Mouse (Mus musculus) midbrain, embryonic 16.5 days (tissue): ENCODE results near the gene Siglec1. TPM values are rescaled to one million over a fixed set of nuclear protein-coding genes. Genes with fewer than 3 reads are reported as not detected.

Source experiments
- ATAC-seq: fragments of 200-750 bp; cut with Nextera tagmentation; 2 replicates; pipeline ENCODE4 v1.8.0; 2017; ENCODE audit warnings: moderate TSS enrichment
- H3K27ac ChIP-seq: fragments of 300-500 bp; sonication (generic); 2 replicates; pipeline ENCODE4 v1.5.1; 2014; ENCODE audit warnings: mild to moderate bottlenecking, low read length, mixed read lengths
- H3K27me3 ChIP-seq: fragments of 300-500 bp; sonication (generic); 2 replicates; pipeline ENCODE4 v1.6.1; 2014; ENCODE audit warnings: low read depth, low read length, mixed read lengths; ENCODE audit not compliant: control insufficient read depth, insufficient read depth
- H3K36me3 ChIP-seq: fragments of 300-500 bp; sonication (generic); 2 replicates; pipeline ENCODE4 v1.6.1; 2014; ENCODE audit warnings: mild to moderate bottlenecking, low read length, moderate library complexity, mixed read lengths; ENCODE audit not compliant: control insufficient read depth, insufficient read depth
- H3K4me1 ChIP-seq: fragments of 300-500 bp; sonication (generic); 2 replicates; pipeline ENCODE4 v1.6.1; 2014; ENCODE audit warnings: mild to moderate bottlenecking, low read length, mixed read lengths; ENCODE audit not compliant: control insufficient read depth, insufficient read depth
- H3K4me2 ChIP-seq: fragments of 300-500 bp; sonication (generic); 2 replicates; pipeline ENCODE4 v1.6.1; 2014; ENCODE audit warnings: mild to moderate bottlenecking, low read length, mixed read lengths
- H3K4me3 ChIP-seq: fragments of 300-500 bp; sonication (generic); 2 replicates; pipeline ENCODE4 v1.5.1; 2014; ENCODE audit warnings: low read depth, mild to moderate bottlenecking, low read length, moderate library complexity, mixed read lengths
- H3K9ac ChIP-seq: fragments of 300-500 bp; sonication (generic); 2 replicates; pipeline ENCODE4 v1.6.1; 2014; ENCODE audit warnings: low read depth, low read length, mixed read lengths
- H3K9me3 ChIP-seq: fragments of 300-500 bp; sonication (generic); replicated peaks from 2 replicates; pipeline ENCODE4 v1.6.1; 2014; ENCODE audit warnings: mild to moderate bottlenecking, low read length, mixed read lengths; ENCODE audit not compliant: control insufficient read depth, poor library complexity, severe bottlenecking
- WGBS: fragments of 180-500 bp; shearing (Covaris S2); extraction: QIAGEN DNeasy Blood & Tissue Kit; methylation state at CpG from one replicate; pipeline ENCODE4 v1.1.7; 2014; 5-methylcytosine and 5-hydroxymethylcytosine counted together
- polyA plus RNA-seq: library from polyadenylated mRNA; unstranded; fragments of >200 nt; fragmentation: Nextera tagmentation; extraction: Ambion mirVana; gene quantifications from 2 replicates; pipeline ENCODE4 v1.2.1, GENCODE M21; 2015

Gene Siglec1
- polyA plus RNA-seq, 1 experiment from 2014 or later, result 0.18 TPM

- peaks cover 28% of the 10 kb centered on the region for H3K27me3 ChIP-seq
- WGBS, result 50% methylated on average over 9 of the region's 9 CpGs
- H3K9me3 ChIP-seq, result no peaks in the 10 kb centered on the region
Measured at GRCm38 (mm10) chr2:131059781-131060540, 26.6 kb downstream of the Siglec1 start.

GRCm38 (mm10) chr2:131059377-131059776 is 27.2 kb downstream of the Siglec1 start:
- Histone ChIP-seq H3K36me3 (no peaks in the 10 kb centered on the region), H3K4me3 (no peak overlapping the region), H3K9ac (no peak overlapping the region), H3K4me2 (no peak overlapping the region), H3K27me3 (peaks cover 30% of the 10 kb centered on the region), H3K9me3 (no peaks in the 10 kb centered on the region), H3K27ac (no peak overlapping the region), H3K4me1 (peaks cover 11% of the 10 kb centered on the region)
- no peak for ATAC-seq
- 41% methylated on average over 1 of the region's 1 CpGs for WGBS

More at GRCm38 (mm10) chr2:131059781-131060540, 26.6 kb downstream of the Siglec1 start:
- Histone ChIP-seq H3K4me1 (peaks cover 5% of the 10 kb centered on the region), H3K27ac (no peak overlapping the region), H3K4me2 (no peak overlapping the region), H3K4me3 (no peak overlapping the region), H3K36me3 (no peaks in the 10 kb centered on the region), H3K9ac (no peak overlapping the region)
- ATAC-seq, result no peak

GRCm38 (mm10) chr2:131058672-131059071 is 27.9 kb downstream of the Siglec1 start:
- 94% methylated on average over 8 of the region's 8 CpGs for WGBS
- no peaks in the 10 kb centered on the region for H3K36me3 ChIP-seq
- H3K4me1 ChIP-seq, result peaks cover 17% of the 10 kb centered on the region
- no peak overlapping the region for H3K4me3 ChIP-seq
- no peaks in the 10 kb centered on the region for H3K9me3 ChIP-seq
- H3K27ac ChIP-seq, result no peak overlapping the region
- H3K27me3 ChIP-seq, result peaks cover 35% of the 10 kb centered on the region
- ATAC-seq, result no peak
- no peak overlapping the region for H3K4me2 ChIP-seq
- no peak overlapping the region for H3K9ac ChIP-seq

GRCm38 (mm10) chr2:131056191-131056590 is 30.4 kb downstream of the Siglec1 start:
- H3K27ac ChIP-seq, result no peak overlapping the region

GRCm38 (mm10) chr2:131055631-131056030 is 30.9 kb downstream of the Siglec1 start:
- Histone ChIP-seq H3K4me1 (peaks cover 16% of the 10 kb centered on the region), H3K4me3 (no peak overlapping the region), H3K9ac (no peak overlapping the region), H3K27me3 (peaks cover 40% of the 10 kb centered on the region), H3K4me2 (peak overlapping the region; percentile 14; the same call in 1 of the 2 replicates), H3K27ac (no peak overlapping the region), H3K36me3 (no peaks in the 10 kb centered on the region), H3K9me3 (no peaks in the 10 kb centered on the region)
- ATAC-seq, result no peak
- 4% methylated on average over 10 of the region's 10 CpGs for WGBS

More at GRCm38 (mm10) chr2:131056191-131056590, 30.4 kb downstream of the Siglec1 start:
- Histone ChIP-seq H3K9ac (no peak overlapping the region), H3K4me1 (peaks cover 16% of the 10 kb centered on the region), H3K9me3 (no peaks in the 10 kb centered on the region), H3K4me2 (peak overlapping the region; percentile 14; the same call in 1 of the 2 replicates), H3K27me3 (peaks cover 40% of the 10 kb centered on the region), H3K4me3 (no peak overlapping the region), H3K36me3 (no peaks in the 10 kb centered on the region)
- peak; percentile 18; the same call in 1 of the 2 replicates for ATAC-seq
- 6% methylated on average over 10 of the region's 10 CpGs for WGBS

- Histone ChIP-seq H3K4me3 (peak overlapping the region; percentile 38), H3K9me3 (no peaks in the 10 kb centered on the region), H3K27ac (no peak overlapping the region), H3K4me2 (peak overlapping the region; percentile 66), H3K27me3 (peaks cover 40% of the 10 kb centered on the region), H3K9ac (peak overlapping the region; percentile 51), H3K4me1 (peaks cover 16% of the 10 kb centered on the region), H3K36me3 (no peaks in the 10 kb centered on the region)
- ATAC-seq, result no peak
- WGBS, result 4% methylated on average over 21 of the region's 21 CpGs
Measured at GRCm38 (mm10) chr2:131054646-131055264, 31.8 kb downstream of the Siglec1 start.

GRCm38 (mm10) chr2:131053851-131054645 is 32.5 kb downstream of the Siglec1 start:
- ATAC-seq, result no peak
- peaks cover 40% of the 10 kb centered on the region for H3K27me3 ChIP-seq
- H3K36me3 ChIP-seq, result no peaks in the 10 kb centered on the region
- H3K27ac ChIP-seq, result no peak overlapping the region
- H3K4me2 ChIP-seq, result peak overlapping the region; percentile 66
- peak overlapping the region; percentile 51 for H3K9ac ChIP-seq
- peaks cover 16% of the 10 kb centered on the region for H3K4me1 ChIP-seq
- 1% methylated on average over 45 of the region's 45 CpGs for WGBS
- peak overlapping the region; percentile 38 for H3K4me3 ChIP-seq
- no peaks in the 10 kb centered on the region for H3K9me3 ChIP-seq

GRCm38 (mm10) chr2:131052862-131053418 is 33.6 kb downstream of the Siglec1 start:
- ATAC-seq, result no peak
- Histone ChIP-seq H3K4me2 (no peak overlapping the region), H3K27ac (no peak overlapping the region), H3K27me3 (peaks cover 40% of the 10 kb centered on the region), H3K4me1 (peaks cover 16% of the 10 kb centered on the region), H3K9ac (no peak overlapping the region), H3K9me3 (no peaks in the 10 kb centered on the region), H3K4me3 (no peak overlapping the region), H3K36me3 (no peaks in the 10 kb centered on the region)
- 68% methylated on average over 6 of the region's 6 CpGs for WGBS
